Mouse (Mus musculus) heart, embryonic 14.5 days (tissue): ENCODE data around the gene Serpinb6b. TPM values are rescaled to one million over a fixed set of nuclear protein-coding genes. Genes with fewer than 3 reads are reported as not detected.

Experiments
- ATAC-seq: fragments of 200-750 bp; cut with Nextera tagmentation; 2 replicates; pipeline ENCODE4 v1.8.0; 2017; ENCODE audit warnings: low read depth, moderate TSS enrichment; ENCODE audit not compliant: insufficient number of reproducible peaks, insufficient read depth, low FRiP score
- H3K27ac ChIP-seq, 2 experiments: fragments of 200-500 bp in 1 of 2; fragments of 300-500 bp in 1 of 2; sonication (generic) in 1 of 2; replicated peaks in 1 of 2; 2 replicates each; pipeline ENCODE4 v1.5.1; 2012 to 2014; ENCODE audit warnings: low read depth in 2 of 2, low read length in 2 of 2, control low read depth in 1 of 2, mild to moderate bottlenecking in 1 of 2, mixed read lengths in 1 of 2; ENCODE audit not compliant: control insufficient read depth in 1 of 2, insufficient read depth in 1 of 2
- H3K27me3 ChIP-seq: fragments of 300-500 bp; sonication (generic); 2 replicates; pipeline ENCODE4 v1.6.1; 2014; ENCODE audit warnings: mild to moderate bottlenecking, low read length, control low read depth; ENCODE audit not compliant: control insufficient read depth, insufficient read depth
- H3K36me3 ChIP-seq: fragments of 300-500 bp; sonication (generic); 2 replicates; pipeline ENCODE4 v1.6.1; 2014; ENCODE audit warnings: mild to moderate bottlenecking, control low read depth, low read length, mixed read lengths; ENCODE audit not compliant: control insufficient read depth, insufficient read depth
- H3K4me1 ChIP-seq, 2 experiments: fragments of 200-500 bp in 1 of 2; fragments of 300-500 bp in 1 of 2; sonication (generic) in 1 of 2; 2 replicates each; pipeline ENCODE4 v1.6.1; 2012 to 2014; ENCODE audit warnings: low read length in 2 of 2, control low read depth in 1 of 2, mixed read lengths in 1 of 2; ENCODE audit not compliant: control insufficient read depth in 2 of 2, insufficient read depth in 2 of 2
- H3K4me2 ChIP-seq: fragments of 300-500 bp; sonication (generic); 2 replicates; pipeline ENCODE4 v1.6.1; 2014; ENCODE audit warnings: mild to moderate bottlenecking, low read length
- H3K4me3 ChIP-seq, 2 experiments: fragments of 200-500 bp in 1 of 2; fragments of 300-500 bp in 1 of 2; sonication (generic) in 1 of 2; 2 replicates each; pipeline ENCODE4 v1.5.1; 2012 to 2014; ENCODE audit warnings: low read length in 2 of 2, mild to moderate bottlenecking in 2 of 2, control low read depth in 1 of 2, low read depth in 1 of 2, moderate library complexity in 1 of 2; ENCODE audit not compliant: control insufficient read depth in 1 of 2, insufficient read depth in 1 of 2
- H3K9ac ChIP-seq: fragments of 300-500 bp; sonication (generic); 2 replicates; pipeline ENCODE4 v1.6.1; 2014; ENCODE audit warnings: mild to moderate bottlenecking, low read length
- H3K9me3 ChIP-seq: fragments of 300-500 bp; sonication (generic); 2 replicates; pipeline ENCODE4 v1.6.1; 2016; ENCODE audit warnings: low read length, control low read depth; ENCODE audit not compliant: control insufficient read depth
- WGBS: fragments of 180-500 bp; shearing (Covaris S2); extraction: QIAGEN DNeasy Blood & Tissue Kit; methylation state at CpG from one replicate; pipeline ENCODE4 v1.1.7; 2014; 5-methylcytosine and 5-hydroxymethylcytosine counted together
- polyA plus RNA-seq: library from polyadenylated mRNA; unstranded; fragments of >200 nt; fragmentation: Nextera tagmentation; extraction: Ambion mirVana; gene quantifications from 2 replicates; pipeline ENCODE4 v1.2.1, GENCODE M21; 2014

Gene Serpinb6b
- polyA plus RNA-seq, 1 experiment from 2014 or later, result 23.9 TPM

GRCm38 (mm10) chr13:32967233-32967632, 2.2 kb downstream of the Serpinb6b start:
- Histone ChIP-seq H3K36me3 (no peaks in the 10 kb centered on the region), H3K4me1 (peaks cover 10 to 17% of the 10 kb centered on the region in 2 experiments), H3K9me3 (no peaks in the 10 kb centered on the region), H3K4me3 (no peak overlapping the region), H3K9ac (no peak overlapping the region), H3K4me2 (no peak overlapping the region), H3K27ac (no peak overlapping the region), H3K27me3 (no peaks in the 10 kb centered on the region)
- no peak for ATAC-seq

GRCm38 (mm10) chr13:32968353-32968984, 3.5 kb downstream of the Serpinb6b start:
- Histone ChIP-seq H3K4me2 (no peak overlapping the region), H3K9ac (no peak overlapping the region), H3K27ac (no peak overlapping the region), H3K36me3 (no peaks in the 10 kb centered on the region), H3K9me3 (no peaks in the 10 kb centered on the region), H3K27me3 (no peaks in the 10 kb centered on the region), H3K4me1 (peaks cover 8 to 17% of the 10 kb centered on the region in 2 experiments), H3K4me3 (no peak overlapping the region)
- ATAC-seq, result no peak
- WGBS, result 69% methylated on average over 5 of the region's 5 CpGs

- no peak overlapping the region for H3K4me2 ChIP-seq
- peaks cover 8 to 11% of the 10 kb centered on the region in 2 experiments for H3K4me1 ChIP-seq
- no peaks in the 10 kb centered on the region for H3K36me3 ChIP-seq
- no peak overlapping the region for H3K9ac ChIP-seq
- no peak for ATAC-seq
- no peaks in the 10 kb centered on the region for H3K9me3 ChIP-seq
- WGBS, result 68% methylated on average over 4 of the region's 4 CpGs
- no peaks in the 10 kb centered on the region for H3K27me3 ChIP-seq
- no peak overlapping the region for H3K27ac ChIP-seq
- H3K4me3 ChIP-seq, result no peak overlapping the region
These were observed 4.1 kb downstream of the Serpinb6b start for GRCm38 (mm10) chr13:32968996-32969640.

- 79% methylated on average over 1 of the region's 1 CpGs for WGBS
- no peak for ATAC-seq
- H3K9me3 ChIP-seq, result no peaks in the 10 kb centered on the region
- H3K36me3 ChIP-seq, result no peaks in the 10 kb centered on the region
- no peak overlapping the region for H3K9ac ChIP-seq
- no peak overlapping the region for H3K4me3 ChIP-seq
- no peaks in the 10 kb centered on the region for H3K27me3 ChIP-seq
- H3K27ac ChIP-seq, result no peak overlapping the region
- peaks cover 5% of the 10 kb centered on the region in 2 experiments for H3K4me1 ChIP-seq
- no peak overlapping the region for H3K4me2 ChIP-seq
These were observed 4.6 kb downstream of the Serpinb6b start for GRCm38 (mm10) chr13:32969641-32970040.

GRCm38 (mm10) chr13:32970776-32971175, 5.8 kb downstream of the Serpinb6b start:
- Histone ChIP-seq H3K4me1 (peaks cover 0 to 3% of the 10 kb centered on the region in 2 experiments; a peak in 1 of 4 replicates), H3K27ac (no peak overlapping the region), H3K27me3 (no peaks in the 10 kb centered on the region), H3K4me2 (no peak overlapping the region), H3K36me3 (no peaks in the 10 kb centered on the region), H3K9ac (no peak overlapping the region), H3K9me3 (no peaks in the 10 kb centered on the region), H3K4me3 (no peak overlapping the region)
- ATAC-seq, result no peak
- 92% methylated on average over 3 of the region's 3 CpGs for WGBS

GRCm38 (mm10) chr13:32974268-32974667, 9.3 kb downstream of the Serpinb6b start:
- peaks cover 0 to 3% of the 10 kb centered on the region in 2 experiments; a peak in 1 of 4 replicates for H3K4me1 ChIP-seq
- no peaks in the 10 kb centered on the region for H3K27me3 ChIP-seq
- ATAC-seq, result no peak
- peaks cover 3% of the 10 kb centered on the region; the same call in 1 of the 2 replicates for H3K36me3 ChIP-seq
- H3K4me3 ChIP-seq, result no peak overlapping the region
- H3K9ac ChIP-seq, result no peak overlapping the region
- no peaks in the 10 kb centered on the region for H3K9me3 ChIP-seq
- H3K4me2 ChIP-seq, result no peak overlapping the region
- no peak overlapping the region for H3K27ac ChIP-seq
- 87% methylated on average over 2 of the region's 2 CpGs for WGBS

- Histone ChIP-seq H3K36me3 (peaks cover 3% of the 10 kb centered on the region; the same call in 1 of the 2 replicates), H3K9ac (no peak overlapping the region), H3K27ac (no peak overlapping the region), H3K4me1 (peaks cover 0 to 3% of the 10 kb centered on the region in 2 experiments; a peak in 1 of 4 replicates), H3K4me2 (no peak overlapping the region), H3K27me3 (no peaks in the 10 kb centered on the region), H3K9me3 (no peaks in the 10 kb centered on the region), H3K4me3 (no peak overlapping the region)
- 18% methylated on average over 3 of the region's 3 CpGs for WGBS
- ATAC-seq, result no peak
These were observed 10.0 kb downstream of the Serpinb6b start for GRCm38 (mm10) chr13:32974889-32975460.
